Mouse (Mus musculus): ENCODE data around the gene Pask.

- no peak for TF ChIP-seq CTCF (IDR thresholded peaks at IDR 0.05; ENCODE audit: extremely low read depth, insufficient read length, insufficient replicate concordance, low read depth, low read length)
- no peak for TF ChIP-seq POLR2A (IDR thresholded peaks at IDR 0.05; ENCODE audit: low read depth, low read length)
Observed at GRCm38 (mm10) chr1:93352724-93353123, 9.4 kb upstream of the Pask start.

Measured in small intestine, adult 2 months (tissue).